Mouse (Mus musculus): Measurements from ENCODE around the gene 1700019A02Rik.

- TF ChIP-seq EP300 (IDR thresholded peaks at IDR 0.05; ENCODE audit: low read depth) (no peak), CTCF (IDR thresholded peaks at IDR 0.05; ENCODE audit: low read depth) (no peak)
Measured at GRCm38 (mm10) chr1:53194536-53194935, 7.1 kb upstream of the 1700019A02Rik start.
